Mouse (Mus musculus) forebrain, embryonic 11.5 days (tissue): ENCODE measurements around the gene Cbll1. TPM values are rescaled to one million over a fixed set of nuclear protein-coding genes. Genes with fewer than 3 reads are reported as not detected.
"Not testable (repeated sequence)": the region's sequence is repeated elsewhere in the genome, so short reads cannot be mapped to it uniquely, and the experiment has no call there.

Experiments used
- ATAC-seq: fragments of 200-750 bp; cut with Nextera tagmentation; replicated peaks from 2 replicates; pipeline ENCODE4 v1.8.0; 2017; ENCODE audit warnings: moderate TSS enrichment; ENCODE audit not compliant: low FRiP score
- DNase-seq: peaks from one replicate; pipeline ENCODE4 v3.0.0-alpha.2; 2017; ENCODE audit warnings: low spot score
- H3K27ac ChIP-seq: fragments of 300-500 bp; sonication (generic); 2 replicates; pipeline ENCODE4 v1.5.1; 2014; ENCODE audit warnings: low read depth, low read length
- H3K27me3 ChIP-seq: fragments of 300-500 bp; sonication (generic); 2 replicates; pipeline ENCODE4 v1.6.1; 2014; ENCODE audit warnings: mild to moderate bottlenecking, low read length, mixed read lengths; ENCODE audit not compliant: control insufficient read depth, insufficient read depth
- H3K36me3 ChIP-seq: fragments of 300-500 bp; sonication (generic); 2 replicates; pipeline ENCODE4 v1.6.1; 2014; ENCODE audit warnings: mild to moderate bottlenecking, low read length, moderate library complexity, mixed read lengths; ENCODE audit not compliant: control insufficient read depth, insufficient read depth
- H3K4me1 ChIP-seq: fragments of 300-500 bp; sonication (generic); replicated peaks from 2 replicates; pipeline ENCODE4 v1.6.1; 2014; ENCODE audit warnings: low read length, mixed read lengths; ENCODE audit not compliant: control insufficient read depth, insufficient read depth
- H3K4me2 ChIP-seq: fragments of 300-500 bp; sonication (generic); 2 replicates; pipeline ENCODE4 v1.6.1; 2014; ENCODE audit warnings: low read depth, mild to moderate bottlenecking, low read length, moderate library complexity, mixed read lengths; ENCODE audit not compliant: severe bottlenecking
- H3K4me3 ChIP-seq: fragments of 300-500 bp; sonication (generic); 2 replicates; pipeline ENCODE4 v1.5.1; 2014; ENCODE audit warnings: low read depth, low read length
- H3K9ac ChIP-seq: fragments of 300-500 bp; sonication (generic); 2 replicates; pipeline ENCODE4 v1.6.1; 2014; ENCODE audit warnings: low read length
- H3K9me3 ChIP-seq: fragments of 300-500 bp; sonication (generic); 2 replicates; pipeline ENCODE4 v1.6.1; 2016; ENCODE audit warnings: low read length, mixed read lengths; ENCODE audit not compliant: control insufficient read depth
- WGBS: fragments of 180-500 bp; shearing (Covaris S2); extraction: QIAGEN DNeasy Blood & Tissue Kit; methylation state at CpG from one replicate; pipeline ENCODE4 v1.1.7; 2014; 5-methylcytosine and 5-hydroxymethylcytosine counted together
- polyA plus RNA-seq: library from polyadenylated mRNA; unstranded; fragments of >200 nt; fragmentation: Nextera tagmentation; extraction: Ambion mirVana; gene quantifications from 2 replicates; pipeline ENCODE4 v1.2.1, GENCODE M21; 2014

Gene Cbll1
- polyA plus RNA-seq, 1 experiment from 2014 or later: 26.5 TPM

GRCm38 (mm10) chr12:31460270-31460669 lies 39.1 kb downstream of the Cbll1 start:
- H3K4me1 ChIP-seq, H3K4me3 ChIP-seq, H3K27me3 ChIP-seq, ATAC-seq, H3K36me3 ChIP-seq, H3K4me2 ChIP-seq, H3K9me3 ChIP-seq, H3K27ac ChIP-seq, H3K9ac ChIP-seq: not testable (repeated sequence)
- 55% methylated on average over 3 of the region's 3 CpGs for WGBS
- DNase-seq: peak; percentile 54

- no peak overlapping the region for H3K4me3 ChIP-seq
- H3K4me2 ChIP-seq: no peak overlapping the region
- no peaks in the 10 kb centered on the region for H3K4me1 ChIP-seq
- DNase-seq (no peak), ATAC-seq (no peak)
- no peaks in the 10 kb centered on the region for H3K27me3 ChIP-seq
- no peaks in the 10 kb centered on the region for H3K9me3 ChIP-seq
- no peak overlapping the region for H3K27ac ChIP-seq
- no peaks in the 10 kb centered on the region for H3K36me3 ChIP-seq
- no peak overlapping the region for H3K9ac ChIP-seq
- 81% methylated on average over 4 of the region's 4 CpGs for WGBS
Observed at GRCm38 (mm10) chr12:31458474-31458873, 40.9 kb downstream of the Cbll1 start.

DNA sequence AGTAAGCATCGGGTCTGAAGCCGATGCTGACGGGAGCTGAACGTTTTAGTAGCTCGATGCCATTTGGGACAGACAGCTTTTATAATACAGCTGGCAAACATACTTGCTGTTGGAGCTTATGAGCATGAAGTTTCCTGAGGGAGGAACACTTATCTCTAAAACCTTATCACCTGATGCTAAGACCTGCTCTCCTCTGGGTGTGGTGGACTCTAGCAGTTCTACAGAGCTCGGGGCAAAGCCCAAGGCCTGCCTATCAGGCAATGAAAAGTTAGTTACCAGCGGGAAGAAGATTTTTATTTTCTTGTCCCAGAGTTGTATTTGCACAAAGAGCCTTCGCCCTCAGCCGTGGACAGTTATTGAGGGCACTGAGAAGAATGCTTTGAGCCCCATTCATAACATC lies 43.1 kb downstream of the Cbll1 start:
- no peak for ATAC-seq
- no peak overlapping the region for H3K9ac ChIP-seq
- 95% methylated on average over 9 of the region's 9 CpGs for WGBS

GRCm38 (mm10) chr12:31449341-31449740 lies 50.1 kb downstream of the Cbll1 start:
- H3K4me3 ChIP-seq: no peak overlapping the region
- H3K4me2 ChIP-seq: no peak overlapping the region
- no peaks in the 10 kb centered on the region for H3K4me1 ChIP-seq
- no peaks in the 10 kb centered on the region for H3K9me3 ChIP-seq
- H3K27ac ChIP-seq: no peak overlapping the region
- H3K9ac ChIP-seq: no peak overlapping the region
- 84% methylated on average over 3 of the region's 3 CpGs for WGBS
- ATAC-seq: no peak
- DNase-seq: no peak
- no peaks in the 10 kb centered on the region for H3K27me3 ChIP-seq
- H3K36me3 ChIP-seq: no peaks in the 10 kb centered on the region

More for the DNA sequence above, 43.1 kb downstream of the Cbll1 start:
- Histone ChIP-seq H3K27ac (no peak overlapping the region), H3K4me2 (no peak overlapping the region), H3K27me3 (no peaks in the 10 kb centered on the region), H3K9me3 (no peaks in the 10 kb centered on the region), H3K36me3 (no peaks in the 10 kb centered on the region), H3K4me1 (no peaks in the 10 kb centered on the region), H3K4me3 (no peak overlapping the region)
- DNase-seq: no peak

- ATAC-seq: no peak
- Histone ChIP-seq H3K4me1 (0 out of 2 replicates have a peak, but pooled peaks cover 4% of the 10 kb centered on the region), H3K27me3 (no peaks in the 10 kb centered on the region), H3K4me3 (no peak overlapping the region), H3K9me3 (no peaks in the 10 kb centered on the region), H3K9ac (no peak overlapping the region), H3K36me3 (no peaks in the 10 kb centered on the region), H3K27ac (no peak overlapping the region), H3K4me2 (no peak overlapping the region)
- WGBS: 83% methylated on average over 6 of the region's 6 CpGs
- no peak for DNase-seq
Observed at GRCm38 (mm10) chr12:31444827-31445226, 54.6 kb downstream of the Cbll1 start.

GRCm38 (mm10) chr12:31444131-31444546 lies 55.3 kb downstream of the Cbll1 start:
- Histone ChIP-seq H3K9me3 (no peaks in the 10 kb centered on the region), H3K27me3 (no peaks in the 10 kb centered on the region), H3K4me3 (peak overlapping the region; percentile 16; the same call in 1 of the 2 replicates), H3K4me2 (peak overlapping the region; percentile 45), H3K4me1 (0 out of 2 replicates have a peak, but pooled peaks cover 4% of the 10 kb centered on the region), H3K9ac (no peak overlapping the region), H3K27ac (no peak overlapping the region), H3K36me3 (no peaks in the 10 kb centered on the region)
- DNase-seq (peak; percentile 75), ATAC-seq (peak; percentile 79)
- WGBS: 2% methylated on average over 11 of the region's 11 CpGs

DNA sequence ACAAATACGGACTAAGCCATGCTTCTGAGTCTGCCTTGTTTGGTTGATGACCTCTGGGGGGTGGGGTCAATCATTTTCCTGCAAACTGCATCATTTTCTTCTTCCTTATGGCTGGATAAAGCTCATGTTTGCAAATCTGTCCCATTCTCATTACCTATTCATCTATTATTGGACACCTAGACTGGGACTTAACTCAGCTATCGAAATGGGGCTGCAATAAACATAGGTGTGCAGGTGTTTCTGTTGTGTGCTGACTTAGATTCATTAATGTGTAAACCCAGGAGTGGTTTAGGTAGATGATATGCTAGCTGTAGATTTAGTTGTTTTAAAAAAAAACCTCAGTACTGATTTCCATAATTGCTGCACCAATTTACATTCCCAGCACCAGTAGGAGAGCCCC lies 59.8 kb downstream of the Cbll1 start:
- Histone ChIP-seq H3K36me3 (no peaks in the 10 kb centered on the region), H3K4me2 (no peak overlapping the region), H3K4me3 (no peak overlapping the region), H3K4me1 (0 out of 2 replicates have a peak, but pooled peaks cover 4% of the 10 kb centered on the region), H3K27me3 (no peaks in the 10 kb centered on the region), H3K9ac (no peak overlapping the region), H3K9me3 (no peaks in the 10 kb centered on the region), H3K27ac (no peak overlapping the region)
- DNase-seq: no peak
- WGBS: 73% methylated on average over 2 of the region's 2 CpGs
- no peak for ATAC-seq

DNA sequence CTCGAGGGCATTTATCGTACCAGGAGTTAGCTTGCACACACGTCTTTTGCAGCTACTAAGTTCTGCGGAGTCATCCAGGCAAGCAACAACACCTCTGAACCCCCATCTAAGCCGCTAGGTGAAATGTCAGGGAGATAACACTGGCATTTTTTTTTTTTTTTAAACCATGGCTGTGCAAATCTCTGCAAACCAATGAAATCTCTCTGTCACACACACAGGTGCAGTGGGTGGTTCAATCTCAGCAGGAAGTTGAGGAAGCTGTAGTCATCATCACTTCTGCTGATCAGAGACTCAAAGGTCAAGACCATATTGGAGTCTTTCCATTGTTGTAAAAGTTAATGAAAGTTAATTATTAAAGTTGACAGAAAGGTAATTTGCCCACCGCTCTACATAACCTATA lies 61.6 kb downstream of the Cbll1 start:
- Histone ChIP-seq H3K4me3 (no peak overlapping the region), H3K27me3 (no peaks in the 10 kb centered on the region), H3K4me2 (no peak overlapping the region), H3K27ac (no peak overlapping the region), H3K36me3 (no peaks in the 10 kb centered on the region), H3K4me1 (no peaks in the 10 kb centered on the region), H3K9me3 (no peaks in the 10 kb centered on the region), H3K9ac (no peak overlapping the region)
- DNase-seq (no peak), ATAC-seq (no peak)
- WGBS: 76% methylated on average over 6 of the region's 6 CpGs
